Mouse (Mus musculus) myocyte (in vitro differentiated cells): ENCODE measurements around the gene Tspan33.

ENCODE experiments used
- E2F4 ChIP-seq: IDR thresholded peaks from one replicate; pipeline ENCODE4 v1.6.1; 2011; ENCODE audit warnings: mild to moderate bottlenecking, control low read depth, moderate library complexity; ENCODE audit not compliant: insufficient read depth
- MAX ChIP-seq: IDR thresholded peaks from one replicate; pipeline ENCODE4 v1.6.1; 2011; ENCODE audit warnings: low read depth, mild to moderate bottlenecking, control low read depth
- MYOG ChIP-seq, 3 experiments: IDR thresholded peaks; one replicate each; pipeline ENCODE4 v1.6.1; 2011; ENCODE audit warnings: control low read depth in 2 of 3, low read depth in 2 of 3, mild to moderate bottlenecking in 2 of 3; ENCODE audit not compliant: insufficient read length in 2 of 3, control insufficient read depth in 1 of 3, insufficient read depth in 1 of 3
- POLR2A ChIP-seq: IDR thresholded peaks from one replicate; pipeline ENCODE4 v1.6.1; 2011; ENCODE audit warnings: low read depth, mild to moderate bottlenecking, control low read depth, moderate library complexity; ENCODE audit not compliant: insufficient read length
- POLR2AphosphoS2 ChIP-seq: IDR thresholded peaks from one replicate; pipeline ENCODE4 v1.6.1; 2011; ENCODE audit warnings: low read depth, control low read depth; ENCODE audit not compliant: insufficient read length

DNA sequence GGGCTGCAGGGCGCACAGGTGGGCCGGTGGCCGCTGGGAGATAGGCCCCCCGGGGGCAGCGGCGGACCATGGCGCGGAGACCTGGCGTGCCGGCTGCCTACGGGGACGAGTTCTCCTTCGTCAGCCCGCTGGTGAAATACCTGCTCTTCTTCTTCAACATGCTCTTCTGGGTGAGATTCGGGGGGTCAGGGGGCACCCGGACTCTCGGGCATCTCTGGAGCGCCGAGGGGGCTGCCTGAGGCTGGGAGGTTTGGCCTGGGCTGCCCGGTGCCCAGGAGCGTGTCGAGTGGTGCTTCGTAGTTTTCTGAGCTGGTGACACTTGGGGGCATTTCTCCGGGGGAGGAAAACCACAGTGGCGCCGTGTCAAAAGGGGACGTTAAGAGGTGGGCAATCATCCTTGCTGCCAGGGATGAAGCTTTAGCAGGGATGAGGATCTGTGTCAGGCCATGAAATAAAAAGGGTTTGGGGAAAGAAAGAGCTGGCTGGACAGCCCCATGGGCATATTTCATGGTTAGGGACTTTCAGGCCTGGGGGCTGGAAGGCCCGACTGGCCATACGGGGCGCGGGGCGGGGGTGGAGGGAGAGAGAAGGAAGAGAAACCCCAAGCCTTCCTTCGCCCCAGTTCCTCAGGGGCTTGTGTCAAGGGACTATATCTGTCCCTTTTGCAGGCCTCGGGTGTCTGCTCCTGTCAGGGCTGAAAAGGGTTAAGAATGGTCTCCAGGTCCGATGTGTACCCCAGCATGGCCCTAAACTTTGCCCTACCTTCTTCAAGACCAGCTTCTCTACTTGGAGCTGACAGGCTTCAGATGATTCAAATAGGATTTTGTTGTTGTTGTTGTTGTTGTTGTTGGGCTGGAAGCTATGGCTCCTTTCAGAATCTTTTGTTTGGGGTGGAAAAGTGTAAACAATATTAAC lies 610 bp downstream of the Tspan33 start:
- TF ChIP-seq POLR2AphosphoS2 (no peak), MAX (no peak), MYOG (IDR thresholded peaks at IDR 0.05; ENCODE audit: control insufficient read depth in 1 of 3, insufficient read depth in 1 of 3, insufficient read length in 2 of 3, low read depth in 2 of 3) (no peak), POLR2A (no peak), E2F4 (no peak)
